In the genomic region with DNA sequence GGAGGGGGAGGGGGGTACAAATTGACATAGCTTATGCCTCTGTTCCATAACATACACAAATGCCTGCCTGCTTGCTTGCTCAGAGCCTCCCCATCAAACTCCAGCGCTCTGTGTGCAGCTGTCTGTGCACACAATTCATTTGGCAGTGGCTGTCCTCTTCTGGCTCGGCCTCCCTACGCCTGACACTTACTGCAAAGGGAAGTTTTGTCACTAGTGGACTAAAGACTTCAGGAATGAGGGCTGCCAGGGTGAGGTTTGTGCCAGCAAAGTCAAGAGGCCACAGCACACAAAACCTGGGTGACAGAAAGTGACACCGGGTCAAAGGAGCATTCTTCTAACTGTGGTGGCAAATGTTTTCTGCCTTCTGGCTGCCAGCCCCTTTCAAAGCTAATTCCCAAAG, we compare ENCODE assay signal across 13 mouse cellular contexts. TPM values are rescaled to one million over a fixed set of nuclear protein-coding genes. Genes with fewer than 3 reads are reported as not detected.
DNase-seq lines count a peak whose midpoint lies in the region; ATAC-seq and TF ChIP-seq lines count a peak whose summit lies in the region.
"Had no signal": no experiment of that assay in that cellular context is flagged by ENCODE, and none has a peak within 500 bp of the region (broad histone marks: within the 10 kb centered on the region; RNA-seq: fewer than 3 reads in every experiment).

No protein-coding gene starts in this region.

- intact Hi-C loops in left cerebral cortex, postnatal 36 days (cut with DNase I): loop anchor here (2.0 to 10.0 kb wide), 3 partner anchors 511 to 939 kb away; no protein-coding TSS in a partner anchor

- no peak for TF ChIP-seq CTCF in kidney, adult 2 months (conservative IDR thresholded peaks at IDR 0.05; ENCODE audit: insufficient read depth, insufficient read length, low read depth, low read length)

- no peak overlapping the region for H3K27ac ChIP-seq in kidney, adult 2 months (ENCODE audit: insufficient read depth, low read depth, low read length)
- no peak overlapping the region for H3K27ac ChIP-seq in kidney, embryonic 16.5 days (ENCODE audit: low read length)
- H3K27ac ChIP-seq in midbrain, embryonic 12.5 days (replicated peaks): peak overlapping the region; percentile 60
- H3K27ac ChIP-seq: heart, embryonic 13.5 days; liver, embryonic 15.5 days; stomach, embryonic 15.5 days had no signal

- H3K36me3 ChIP-seq in kidney, adult 2 months (ENCODE audit: control insufficient read depth, insufficient read depth, low read length): no peaks in the 10 kb centered on the region
- no peaks in the 10 kb centered on the region for H3K36me3 ChIP-seq in kidney, embryonic 16.5 days (ENCODE audit: insufficient read depth, low read length)
- H3K36me3 ChIP-seq in midbrain, embryonic 12.5 days: no peaks in the 10 kb centered on the region
- H3K36me3 ChIP-seq: heart, embryonic 13.5 days; liver, embryonic 15.5 days; stomach, embryonic 15.5 days had no signal

- H3K9ac ChIP-seq in kidney, embryonic 16.5 days (replicated peaks; ENCODE audit: low read length): no peak overlapping the region
- H3K9ac ChIP-seq in midbrain, embryonic 12.5 days (replicated peaks): no peak overlapping the region; the same call in 1 of the 2 replicates
- H3K9ac ChIP-seq: heart, embryonic 13.5 days; liver, embryonic 15.5 days; stomach, embryonic 15.5 days had no signal

- 35% methylated on average over 4 of the region's 4 CpGs for WGBS in kidney, adult 2 months
- WGBS in kidney, embryonic 16.5 days: 28% methylated on average over 4 of the region's 4 CpGs
- 42% methylated on average over 4 of the region's 4 CpGs for WGBS in midbrain, embryonic 12.5 days

- H3K4me3 ChIP-seq in kidney, adult 2 months (ENCODE audit: insufficient read depth, low read depth, low read length): no peak overlapping the region
- H3K4me3 ChIP-seq in kidney, embryonic 16.5 days (ENCODE audit: low read length): no peak overlapping the region
- H3K4me3 ChIP-seq in midbrain, embryonic 12.5 days: no peak overlapping the region
- H3K4me3 ChIP-seq: heart, embryonic 13.5 days; liver, embryonic 15.5 days; stomach, embryonic 15.5 days had no signal

- H3K4me1 ChIP-seq in kidney, adult 2 months (ENCODE audit: control insufficient read depth, insufficient read depth, low read length): peaks cover 7% of the 10 kb centered on the region; the same call in 1 of the 2 replicates
- no peaks in the 10 kb centered on the region for H3K4me1 ChIP-seq in kidney, embryonic 16.5 days (ENCODE audit: insufficient read depth, low read length)
- peaks cover 16% of the 10 kb centered on the region; the same call in 1 of the 2 replicates for H3K4me1 ChIP-seq in midbrain, embryonic 12.5 days
- H3K4me1 ChIP-seq: liver, embryonic 15.5 days; stomach, embryonic 15.5 days had no signal

- H3K9me3 ChIP-seq in kidney, embryonic 16.5 days (ENCODE audit: low read length): 0 out of 2 replicates have a peak, but pooled peaks cover 3% of the 10 kb centered on the region
- no peaks in the 10 kb centered on the region for H3K9me3 ChIP-seq in midbrain, embryonic 12.5 days
- H3K9me3 ChIP-seq: heart, embryonic 13.5 days; liver, embryonic 15.5 days; stomach, embryonic 15.5 days had no signal

- TF ChIP-seq POLR2A in kidney, adult 2 months (IDR thresholded peaks at IDR 0.05; ENCODE audit: low read depth, low read length): no peak

- H3K4me2 ChIP-seq in kidney, embryonic 16.5 days (replicated peaks; ENCODE audit: low read depth, low read length): no peak overlapping the region
- no peak overlapping the region for H3K4me2 ChIP-seq in midbrain, embryonic 12.5 days (replicated peaks)
- H3K4me2 ChIP-seq: heart, embryonic 13.5 days; liver, embryonic 15.5 days; stomach, embryonic 15.5 days had no signal

- H3K27me3 ChIP-seq in kidney, adult 2 months (replicated peaks; ENCODE audit: control insufficient read depth, insufficient read depth, low read length): no peaks in the 10 kb centered on the region
- H3K27me3 ChIP-seq in kidney, embryonic 16.5 days (ENCODE audit: insufficient read depth, low read length): no peaks in the 10 kb centered on the region; the same call in 1 of the 2 replicates
- H3K27me3 ChIP-seq in midbrain, embryonic 12.5 days: no peaks in the 10 kb centered on the region
- H3K27me3 ChIP-seq: heart, embryonic 13.5 days; liver, embryonic 15.5 days; stomach, embryonic 15.5 days had no signal

- DNase-seq in adrenal gland, postnatal 10 days: peak; percentile 13
- no peak for DNase-seq in adrenal gland, adult 8-10 months
- DNase-seq in kidney, adult 2 months: peak; percentile 79
- DNase-seq in kidney, adult 8-10 months: peak; percentile 44 to 58
- DNase-seq in testis, postnatal 10 days (ENCODE audit: low spot score): no peak
- DNase-seq in left cerebral cortex, postnatal 36 days (ENCODE audit: low spot score in 2 of 2): no peak
- DNase-seq: cerebellum, postnatal 25 days had no signal

- ATAC-seq in kidney, embryonic 16.5 days (ENCODE audit: low FRiP score, low TSS enrichment): no peak
- peak; percentile 27 for ATAC-seq in midbrain, embryonic 12.5 days (ENCODE audit: low FRiP score, low read depth)

RNA-seq across cellular contexts. Expression of a gene that starts 52.6 kb away (rescaled TPM):
- total RNA-seq in adrenal gland, postnatal 10 days (2021): not detected
- not detected for total RNA-seq in adrenal gland, adult 8-10 months (2022)
- polyA plus RNA-seq in kidney, adult 2 months (2012; rRNA removed): 7.1 and 13.4 TPM in 2 replicates
- polyA plus RNA-seq in kidney, embryonic 16.5 days (2015; fragmentation: Nextera tagmentation; extraction: Ambion mirVana): 4.6 and 6.3 TPM in 2 replicates
- polyA plus RNA-seq in midbrain, embryonic 12.5 days (2016; fragmentation: Nextera tagmentation; extraction: Ambion mirVana): not detected in 2 replicates
- not detected for total RNA-seq in left cerebral cortex, postnatal 36 days (2021)
- total RNA-seq: MEL had no signal
- polyA plus RNA-seq: heart, embryonic 13.5 days; liver, embryonic 15.5 days; stomach, embryonic 15.5 days had no signal

Comparison
In these comparisons a context has a peak if more than half of its experiments do, and no peak if none do; other contexts are left out.
1. DNase-seq: peak in adrenal gland, postnatal 10 days (single experiment), kidney, adult 2 months (single experiment) and kidney, adult 8-10 months (2 of 2); none in adrenal gland, adult 8-10 months (single experiment), testis, postnatal 10 days (single experiment) and left cerebral cortex, postnatal 36 days (0 of 2).